Mouse (Mus musculus): ENCODE measurements at regions not wholly inside any gene's neighbourhood (a gene's known extent, or its start where the extent isn't known, plus 50 kb on each side); places are given as distances from the start of the nearest gene placed in this dataset.

GRCm38 (mm10) chr12:58504283-58504682, 235.2 kb upstream of the Clec14a start:
- TF ChIP-seq CHD2 (IDR thresholded peaks at IDR 0.05; ENCODE audit: low read depth, low read length) (no peak), HCFC1 (IDR thresholded peaks at IDR 0.05; ENCODE audit: borderline replicate concordance, insufficient read depth, low read length) (no peak), MAFK (IDR thresholded peaks at IDR 0.05; ENCODE audit: insufficient read depth, low read depth, low read length) (no peak)
